Mouse (Mus musculus) Patski (cell line): ENCODE measurements around the gene Slc9a9. TPM values are rescaled to one million over a fixed set of nuclear protein-coding genes. Genes with fewer than 3 reads are reported as not detected.
A peak's percentile ranks its signal among the peaks of the same experiment; 100 is the strongest.

ENCODE experiments used
- ATAC-seq: fragments of 100-300 bp; one replicate; pipeline ENCODE4 v1.8.0; 2021
- CTCF ChIA-PET: fragments of 350-600 bp; sonication (Branson Sonifier 250); formaldehyde crosslinking; loops from one replicate; lab custom pipeline; 2022; ENCODE audit warnings: inconsistent platforms; lab: Charles Lee
- POLR2A ChIA-PET: fragments of 350-600 bp; sonication (Branson Sonifier 250); formaldehyde crosslinking; loops from one replicate; lab custom pipeline; 2022; ENCODE audit warnings: antibody characterized with exemption, inconsistent platforms; lab: Charles Lee
- DNase-seq: peaks from one replicate; pipeline ENCODE4 v3.0.0-alpha.2; 2011; ENCODE audit warnings: low read depth, low spot score
- H3K27me3 ChIP-seq: fragments of 371-371 bp; one replicate; pipeline ENCODE4 v1.5.1; 2021
- CTCF ChIP-seq: fragments of 100-300 bp; IDR thresholded peaks from one replicate; pipeline ENCODE4 v1.5.1; 2021
- in situ Hi-C: fragments of 300-500 bp; cut with MboI; formaldehyde crosslinking; loops from 3 replicates; pipeline ENCODE4 v1.11.1; 2018; ENCODE audit warnings: low pct_unique_long_range_greater_than_20kb, mixed read lengths
- polyA plus RNA-seq: library from polyadenylated mRNA; unstranded; gene quantifications from one replicate; pipeline ENCODE4 v1.2.3, GENCODE M21; 2021

Slc9a9 gene
- polyA plus RNA-seq, 1 experiment from 2014 or later = 1.1 TPM

DNA sequence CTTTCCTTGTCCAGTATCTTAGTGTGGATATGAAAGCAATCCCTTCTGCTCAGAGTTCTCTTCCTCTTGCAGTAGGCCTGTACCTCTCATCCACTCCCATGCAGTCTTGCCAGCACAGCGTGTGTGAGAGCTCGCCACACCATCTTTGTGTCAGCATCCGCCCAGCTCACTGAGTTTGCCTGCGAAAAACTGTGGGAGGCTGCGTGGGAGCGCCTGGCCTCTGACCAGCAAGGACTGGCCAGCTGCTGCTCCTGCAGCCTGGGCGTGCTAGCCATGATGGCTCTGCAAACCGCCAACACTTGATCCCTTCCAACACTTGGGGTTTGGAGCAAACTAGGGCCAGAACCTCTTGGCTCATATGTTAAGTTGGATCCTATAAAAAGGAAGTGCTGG lies 11.4 kb downstream of the Slc9a9 start:
- ChIA-PET CTCF (interaction anchor here (1.6 to 2.2 kb wide), 2 partner anchors 13 to 19 kb away, joined by 5 to 6 read pairs; no protein-coding TSS in a partner anchor), POLR2A (no interaction called here)
- no peaks in the 10 kb centered on the region for H3K27me3 ChIP-seq
- DNase-seq (no peak), ATAC-seq (no peak)
- no peak for TF ChIP-seq CTCF
- in situ Hi-C loops = loop anchor here (10.0 kb wide), 1 partner anchor 136 kb away; no protein-coding TSS in a partner anchor

DNA sequence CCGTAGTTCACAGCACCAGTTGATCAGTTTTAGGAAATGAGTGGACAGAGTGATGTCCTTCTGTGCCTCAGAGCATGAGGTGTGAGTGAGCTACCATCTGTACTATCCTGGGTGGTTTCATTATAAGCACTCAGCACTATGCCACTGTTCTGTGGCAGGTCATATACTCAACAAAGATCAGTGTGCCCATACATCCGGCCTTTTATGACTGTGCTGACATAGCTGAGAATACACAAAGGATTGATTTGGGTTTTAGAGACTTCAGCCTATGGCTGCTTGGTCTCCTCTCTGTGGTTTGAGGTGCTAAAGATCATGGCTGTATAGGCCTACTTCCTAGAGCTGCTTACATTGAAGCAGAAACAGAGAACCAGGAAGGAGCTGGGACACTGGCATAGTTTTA lies 12.6 kb downstream of the Slc9a9 start:
- no peak for ATAC-seq
- CTCF ChIA-PET = interaction anchor here (1.6 to 2.2 kb wide), 2 partner anchors 14 to 18 kb away, joined by 5 to 6 read pairs; no protein-coding TSS in a partner anchor
- POLR2A ChIA-PET = no interaction called here

DNA sequence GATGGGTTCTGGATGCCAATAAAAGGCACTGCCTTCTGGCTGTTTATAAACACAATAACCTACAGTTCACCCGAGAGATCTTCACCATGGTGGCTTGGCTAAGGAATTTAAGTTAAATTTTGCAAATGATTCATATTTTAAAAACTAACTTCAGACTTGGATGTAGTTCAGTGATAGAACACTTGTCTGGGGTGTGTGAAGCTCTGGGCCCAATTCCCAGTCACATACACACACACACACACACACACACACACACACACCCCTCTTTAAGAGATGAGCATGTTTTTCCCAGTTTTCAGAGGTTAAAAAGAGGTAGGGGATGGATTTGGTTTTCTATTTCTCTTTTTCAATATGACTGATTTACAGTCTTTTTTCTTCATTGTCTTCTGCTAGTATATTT lies 15.9 kb downstream of the Slc9a9 start:
- in situ Hi-C loops = loop anchor here (10.0 kb wide), 1 partner anchor 141 kb away; no protein-coding TSS in a partner anchor

More for the DNA sequence above, 12.6 kb downstream of the Slc9a9 start:
- DNase-seq = no peak
- in situ Hi-C loops = loop anchor here (10.0 kb wide), 1 partner anchor 137 kb away; no protein-coding TSS in a partner anchor
- no peaks in the 10 kb centered on the region for H3K27me3 ChIP-seq
- TF ChIP-seq CTCF = no peak

DNA sequence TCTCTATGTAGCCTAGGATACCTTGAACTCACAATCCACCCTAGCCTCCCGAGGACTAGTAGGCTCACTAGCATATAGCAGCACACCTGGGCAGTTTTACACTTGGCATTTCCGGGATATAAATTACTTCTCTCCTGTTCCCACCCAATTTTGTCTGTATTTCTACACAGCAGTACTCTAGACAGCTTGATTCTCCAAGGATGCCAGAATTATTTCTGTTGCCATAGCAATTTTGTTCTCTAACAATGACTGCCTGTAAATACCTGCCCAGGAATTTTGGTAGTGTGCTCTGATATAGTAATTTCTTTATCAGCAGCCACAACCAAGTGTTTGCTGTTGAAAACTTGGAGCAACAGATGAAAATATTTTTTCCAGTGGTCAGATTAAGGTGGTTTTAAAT lies 16.7 kb downstream of the Slc9a9 start:
- H3K27me3 ChIP-seq = no peaks in the 10 kb centered on the region
- DNase-seq = no peak
- CTCF ChIA-PET = interaction anchor here (2.7 kb wide), 1 partner anchor 11 kb away, joined by 13 read pairs; no protein-coding TSS in a partner anchor
- in situ Hi-C loops = loop anchor here (10.0 kb wide), 1 partner anchor 142 kb away; no protein-coding TSS in a partner anchor
- no peak for TF ChIP-seq CTCF
- ATAC-seq = no peak
- POLR2A ChIA-PET = no interaction called here

More for the DNA sequence above, 15.9 kb downstream of the Slc9a9 start:
- POLR2A ChIA-PET = no interaction called here
- no peaks in the 10 kb centered on the region for H3K27me3 ChIP-seq
- TF ChIP-seq CTCF = no peak
- ATAC-seq (no peak), DNase-seq (no peak)
- CTCF ChIA-PET = interaction anchor here (2.7 kb wide), 1 partner anchor 10 kb away, joined by 13 read pairs; no protein-coding TSS in a partner anchor

DNA sequence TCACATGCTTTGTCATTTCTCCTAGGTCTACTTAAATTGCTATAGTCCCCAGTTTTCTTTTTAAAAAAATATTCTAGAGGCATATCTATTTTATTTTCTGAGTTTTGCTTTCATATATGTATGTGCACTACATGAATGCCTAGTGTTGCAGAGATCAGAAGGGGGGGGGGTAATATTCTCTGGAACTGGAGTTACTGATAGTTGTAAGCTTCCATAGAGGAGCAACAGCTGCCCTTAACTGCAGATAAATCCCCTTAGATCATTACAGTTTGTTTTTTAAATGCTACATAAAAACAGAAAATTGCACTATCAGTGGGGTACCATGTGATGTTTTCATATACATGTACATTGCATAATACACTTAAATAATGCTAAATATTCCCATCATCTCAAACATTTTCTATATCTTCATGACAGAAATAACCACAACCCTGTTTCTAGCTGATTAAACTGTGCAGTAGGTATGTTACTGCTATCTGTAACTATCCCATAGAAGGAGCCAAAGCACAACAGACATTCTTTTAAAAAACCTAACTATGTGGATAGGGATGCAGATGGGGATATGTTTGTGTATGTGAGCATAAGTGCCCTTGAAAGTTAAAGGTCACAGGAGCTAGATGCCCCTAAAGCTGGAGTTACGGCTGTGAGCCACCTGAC lies 17.6 kb downstream of the Slc9a9 start:
- ATAC-seq = no peak
- POLR2A ChIA-PET = no interaction called here
- in situ Hi-C loops = loop anchor here (10.0 kb wide), 1 partner anchor 143 kb away; no protein-coding TSS in a partner anchor

DNA sequence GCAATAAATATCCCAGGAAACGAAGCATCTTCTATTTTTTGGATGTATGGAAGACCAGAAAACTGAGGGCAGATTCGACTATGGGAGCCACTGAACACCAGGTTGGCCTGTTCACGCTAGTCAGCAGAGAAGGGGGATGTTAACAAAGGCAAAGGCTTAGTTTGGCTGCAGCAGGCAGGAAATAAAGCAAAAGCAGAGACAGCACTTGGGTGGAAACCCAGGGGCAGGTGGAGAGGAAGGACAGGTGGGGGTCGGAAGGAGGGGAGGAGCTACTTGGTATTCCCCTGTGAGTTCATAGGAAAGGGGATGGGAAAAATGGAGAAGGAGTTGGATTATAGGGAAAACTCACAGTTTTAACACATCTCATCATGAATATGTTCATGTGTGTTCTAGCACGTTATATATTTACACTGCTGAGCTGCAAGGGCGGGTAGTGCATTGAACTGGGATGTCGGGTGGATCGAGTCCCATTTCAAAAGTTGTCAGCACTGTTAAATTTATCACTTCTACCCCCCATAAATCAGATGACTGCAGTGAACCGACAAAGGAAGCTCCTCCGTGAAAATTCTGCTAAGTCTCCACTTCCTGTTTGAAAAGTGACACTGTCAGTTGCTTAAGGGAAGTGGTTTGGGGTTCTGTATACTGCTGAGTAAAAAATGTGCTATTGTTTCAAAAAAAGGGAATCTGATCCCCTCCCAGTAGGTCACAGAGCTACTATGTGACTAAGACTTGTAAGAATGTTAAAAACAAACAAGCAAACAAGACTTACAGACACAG lies 21.8 kb downstream of the Slc9a9 start:
- ATAC-seq (peak; percentile 78), DNase-seq (no peak)
- no peaks in the 10 kb centered on the region for H3K27me3 ChIP-seq
- ChIA-PET POLR2A (no interaction called here), CTCF (no interaction called here)
- in situ Hi-C loops = no loop called here
- TF ChIP-seq CTCF = no peak

More for the DNA sequence above, 17.6 kb downstream of the Slc9a9 start:
- H3K27me3 ChIP-seq = no peaks in the 10 kb centered on the region
- DNase-seq = no peak
- no peak for TF ChIP-seq CTCF
- CTCF ChIA-PET = interaction anchor here (1.0 to 2.7 kb wide), 2 partner anchors 12 to 13 kb away, joined by 3 to 13 read pairs; no protein-coding TSS in a partner anchor

DNA sequence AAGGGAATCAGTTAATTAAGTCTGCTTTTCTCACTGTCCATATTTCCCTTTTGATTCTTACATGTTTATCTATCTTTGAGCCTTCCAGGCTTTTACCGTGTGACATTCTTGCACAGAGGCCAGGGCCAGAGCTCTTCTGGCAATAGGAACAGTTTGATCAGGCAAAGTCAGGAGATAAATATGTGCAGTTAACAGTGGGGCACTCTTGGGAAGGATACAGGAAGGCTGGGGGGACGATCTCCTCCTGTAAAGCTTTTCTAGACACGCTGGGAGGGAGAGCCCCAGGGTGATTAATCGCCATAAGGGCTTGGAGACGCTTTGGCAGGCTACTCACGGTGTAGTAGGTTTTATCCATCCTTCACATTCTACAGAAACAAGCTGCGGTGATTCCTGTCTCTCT lies 22.4 kb downstream of the Slc9a9 start:
- peak; percentile 82 for ATAC-seq

DNA sequence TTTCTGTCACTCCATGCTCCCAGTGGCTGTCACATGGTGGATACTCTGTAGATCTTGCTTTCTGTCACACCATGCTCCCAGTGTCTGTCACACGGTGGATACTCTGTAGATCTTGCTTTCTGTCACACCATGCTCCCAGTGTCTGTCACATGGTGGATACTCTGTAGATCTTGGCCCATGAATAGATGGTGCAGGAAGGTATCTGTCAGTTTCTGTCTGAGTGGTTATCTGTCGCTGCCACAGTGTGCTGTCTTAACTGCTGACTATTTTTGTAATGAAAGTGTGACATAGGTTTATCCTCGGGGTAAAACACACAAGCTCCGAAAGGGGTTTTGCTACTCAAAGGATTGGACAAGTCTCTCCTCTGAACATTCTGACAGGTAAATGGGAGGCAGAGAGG lies 24.5 kb downstream of the Slc9a9 start:
- no peak for TF ChIP-seq CTCF
- DNase-seq = no peak
- no peaks in the 10 kb centered on the region for H3K27me3 ChIP-seq
- in situ Hi-C loops = no loop called here
- no peak for ATAC-seq
- ChIA-PET CTCF (no interaction called here), POLR2A (no interaction called here)

More for the DNA sequence above, 22.4 kb downstream of the Slc9a9 start:
- no peaks in the 10 kb centered on the region for H3K27me3 ChIP-seq
- CTCF ChIA-PET = interaction anchor here (1.2 kb wide), 1 partner anchor 21 kb away, joined by 3 read pairs; no protein-coding TSS in a partner anchor
- no peak for DNase-seq
- no peak for TF ChIP-seq CTCF
- POLR2A ChIA-PET = no interaction called here
- in situ Hi-C loops = no loop called here

DNA sequence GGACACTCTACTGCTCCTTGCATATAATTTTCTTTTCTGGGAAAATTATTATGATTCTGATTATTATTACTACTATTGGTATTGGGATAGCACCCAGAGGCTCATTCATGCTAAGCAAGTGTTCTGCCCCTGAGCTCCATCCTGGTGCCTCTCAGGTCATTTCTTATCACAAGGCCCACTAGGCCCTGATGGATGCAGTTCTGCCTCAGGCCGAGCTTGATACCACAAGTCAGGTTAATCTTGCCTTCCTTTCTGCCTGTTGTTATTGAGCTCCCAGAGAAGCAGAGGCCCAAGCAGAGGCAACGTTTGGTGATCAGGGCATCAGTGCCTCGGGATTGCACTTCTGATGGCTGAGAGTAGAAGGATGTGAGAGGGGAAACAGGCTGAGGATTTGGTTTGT lies 25.3 kb downstream of the Slc9a9 start:
- POLR2A ChIA-PET = no interaction called here
- H3K27me3 ChIP-seq = no peaks in the 10 kb centered on the region
- TF ChIP-seq CTCF = no peak
- in situ Hi-C loops = no loop called here
- ATAC-seq = no peak
- no peak for DNase-seq
- CTCF ChIA-PET = no interaction called here

DNA sequence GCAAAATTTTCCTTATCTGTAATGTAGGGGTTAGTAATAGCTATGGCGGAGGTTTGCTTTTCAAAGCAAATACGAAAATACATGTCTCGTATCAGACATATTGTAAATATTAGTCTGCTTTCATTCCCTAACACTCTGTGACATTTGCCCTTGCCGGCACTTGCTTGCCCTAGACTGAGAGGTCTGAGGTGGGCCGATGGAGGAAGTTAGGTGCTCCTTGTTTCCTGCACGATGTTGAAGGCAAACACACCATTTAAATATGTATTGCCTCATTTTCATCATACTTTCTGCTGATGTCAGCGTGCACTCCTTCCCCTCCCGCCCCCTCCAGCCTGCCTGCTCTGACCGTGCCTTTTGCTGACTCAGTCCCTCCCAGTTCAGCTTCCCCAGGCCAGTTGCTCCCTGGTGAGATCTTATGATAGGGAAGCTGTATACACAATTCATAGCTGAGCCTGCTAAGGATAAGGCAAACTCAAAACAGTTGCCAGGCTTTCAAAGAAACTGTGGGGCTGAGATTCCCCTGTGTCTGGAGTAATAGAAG lies 26.9 kb downstream of the Slc9a9 start:
- DNase-seq = no peak
- TF ChIP-seq CTCF = no peak
- ChIA-PET POLR2A (no interaction called here), CTCF (interaction anchor here (1.3 to 1.4 kb wide), 2 partner anchors 28 to 46 kb away, joined by 3 read pairs; no protein-coding TSS in a partner anchor)
- in situ Hi-C loops = no loop called here
- ATAC-seq = no peak
- H3K27me3 ChIP-seq = no peaks in the 10 kb centered on the region
